Mouse (Mus musculus): Measurements from ENCODE around the gene Phf23. TPM values are rescaled to one million over a fixed set of nuclear protein-coding genes. Genes with fewer than 3 reads are reported as not detected.

Phf23 gene
- total RNA-seq, 2 experiments from 2014 or later = 12.6 to 16.5 TPM

GRCm38 (mm10) chr11:70017199-70017767 is 21.7 kb downstream of the Phf23 start:
- intact Hi-C loops (cut with DNase I) = no loop called here
- DNase-seq = no peak

- intact Hi-C loops (cut with DNase I) = no loop called here
- DNase-seq = peak in 1 of 2 experiments; percentile 42
Observed at GRCm38 (mm10) chr11:70018131-70018990, 22.8 kb downstream of the Phf23 start.

GRCm38 (mm10) chr11:70019495-70020021 is 24.0 kb downstream of the Phf23 start:
- intact Hi-C loops (cut with DNase I) = no loop called here
- DNase-seq = no peak

GRCm38 (mm10) chr11:70020022-70020631 is 24.6 kb downstream of the Phf23 start:
- intact Hi-C loops (cut with DNase I) = no loop called here
- no peak for DNase-seq

GRCm38 (mm10) chr11:70020731-70021263 is 25.2 kb downstream of the Phf23 start:
- DNase-seq = peak; percentile 55 to 72
- intact Hi-C loops (cut with DNase I) = no loop called here

- intact Hi-C loops (cut with DNase I) = no loop called here
- peak; percentile 96 to 97 for DNase-seq
Observed at GRCm38 (mm10) chr11:70021264-70022132, 25.9 kb downstream of the Phf23 start.

- intact Hi-C loops (cut with DNase I) = no loop called here
- no peak for DNase-seq
Observed at GRCm38 (mm10) chr11:70023481-70024150, 28.0 kb downstream of the Phf23 start.

- intact Hi-C loops (cut with DNase I) = no loop called here
- no peak for DNase-seq
Observed at GRCm38 (mm10) chr11:70024151-70024514, 28.6 kb downstream of the Phf23 start.

- peak; percentile 50 to 65 for DNase-seq
- intact Hi-C loops (cut with DNase I) = no loop called here
Observed at GRCm38 (mm10) chr11:70026689-70027088, 31.1 kb downstream of the Phf23 start.

- DNase-seq = peak in 1 of 2 experiments; percentile 61
- intact Hi-C loops (cut with DNase I) = no loop called here
Observed at GRCm38 (mm10) chr11:70027397-70027796, 31.8 kb downstream of the Phf23 start.

- peak in 1 of 2 experiments; percentile 37 for DNase-seq
- intact Hi-C loops (cut with DNase I) = no loop called here
Observed at GRCm38 (mm10) chr11:70028401-70029129, 33.0 kb downstream of the Phf23 start.

- DNase-seq = peak; percentile 73 to 82
- intact Hi-C loops (cut with DNase I) = no loop called here
Observed at GRCm38 (mm10) chr11:70029130-70029801, 33.7 kb downstream of the Phf23 start.

GRCm38 (mm10) chr11:70029829-70030550 is 34.4 kb downstream of the Phf23 start:
- intact Hi-C loops (cut with DNase I) = no loop called here

GRCm38 (mm10) chr11:70030651-70031320 is 35.2 kb downstream of the Phf23 start:
- no peak for DNase-seq
- intact Hi-C loops (cut with DNase I) = no loop called here

More at GRCm38 (mm10) chr11:70029829-70030550, 34.4 kb downstream of the Phf23 start:
- no peak for DNase-seq

- intact Hi-C loops (cut with DNase I) = no loop called here
- DNase-seq = no peak
Observed at GRCm38 (mm10) chr11:70031321-70031670, 35.7 kb downstream of the Phf23 start.

- intact Hi-C loops (cut with DNase I) = no loop called here
- DNase-seq = no peak
Observed at GRCm38 (mm10) chr11:70038174-70038573, 42.6 kb downstream of the Phf23 start.

GRCm38 (mm10) chr11:70039631-70040030 is 44.1 kb downstream of the Phf23 start:
- intact Hi-C loops (cut with DNase I) = no loop called here
- no peak for DNase-seq

All from gastrocnemius, postnatal 36 days (tissue).